Mouse (Mus musculus) olfactory bulb, adult 2 months (tissue): Measurements from ENCODE around the gene Mlxip.

Experiments
- CTCF ChIP-seq: fragments of 200-500 bp; IDR thresholded peaks from 2 replicates; pipeline ENCODE4 v1.5.1; 2012; ENCODE audit warnings: low read depth, mild to moderate bottlenecking, low read length, moderate library complexity; ENCODE audit not compliant: insufficient read depth
- POLR2A ChIP-seq: fragments of 200-500 bp; IDR thresholded peaks from 2 replicates; pipeline ENCODE4 v1.6.1; 2012; ENCODE audit warnings: mild to moderate bottlenecking, low read depth, low read length, moderate library complexity; ENCODE audit not compliant: insufficient read depth

GRCm38 (mm10) chr5:123436780-123437175 lies 42.2 kb downstream of the Mlxip start:
- no peak for TF ChIP-seq CTCF
- no peak for TF ChIP-seq POLR2A
